Mouse (Mus musculus): ENCODE data around the gene Slc10a6.

GRCm38 (mm10) chr5:103598264-103598663 is 30.9 kb downstream of the Slc10a6 start:
- TF ChIP-seq POLR2A (IDR thresholded peaks at IDR 0.05; ENCODE audit: low read depth, low read length) = no peak
- TF ChIP-seq CTCF (conservative IDR thresholded peaks at IDR 0.05 in 1 of 2, IDR thresholded peaks at IDR 0.05 in 1 of 2; ENCODE audit: low read depth in 2 of 2, low read length in 2 of 2) = no peak
- TF ChIP-seq MAFK (IDR thresholded peaks at IDR 0.05; ENCODE audit: insufficient replicate concordance, low read length) = no peak
- no peak for TF ChIP-seq TBP (conservative IDR thresholded peaks at IDR 0.05; ENCODE audit: low read depth, low read length)
- TF ChIP-seq NRF1 (IDR thresholded peaks at IDR 0.05; ENCODE audit: low read depth, low read length) = no peak
- TF ChIP-seq EP300 (IDR thresholded peaks at IDR 0.05; ENCODE audit: low read length) = no peak
- no peak for TF ChIP-seq E2F4 (IDR thresholded peaks at IDR 0.05; ENCODE audit: insufficient replicate concordance, low read depth, low read length)
